Mouse (Mus musculus) midbrain, embryonic 11.5 days (tissue): ENCODE results near the gene Fras1. TPM values are rescaled to one million over a fixed set of nuclear protein-coding genes. Genes with fewer than 3 reads are reported as not detected.

Source experiments
- ATAC-seq: fragments of 200-750 bp; cut with Nextera tagmentation; 2 replicates; pipeline ENCODE4 v1.8.0; 2017; ENCODE audit warnings: moderate TSS enrichment, moderate library complexity; ENCODE audit not compliant: low FRiP score
- DNase-seq: peaks from one replicate; pipeline ENCODE4 v3.0.0; 2015; ENCODE audit warnings: low spot score; ENCODE audit errors: missing footprints
- H3K27ac ChIP-seq: fragments of 300-500 bp; sonication (generic); 2 replicates; pipeline ENCODE4 v1.5.1; 2014; ENCODE audit warnings: low read depth, low read length
- H3K27me3 ChIP-seq: fragments of 300-500 bp; sonication (generic); 2 replicates; pipeline ENCODE4 v1.6.1; 2014; ENCODE audit warnings: mild to moderate bottlenecking, low read length, moderate library complexity, mixed read lengths; ENCODE audit not compliant: control insufficient read depth, insufficient read depth
- H3K36me3 ChIP-seq: fragments of 300-500 bp; sonication (generic); 2 replicates; pipeline ENCODE4 v1.6.1; 2014; ENCODE audit warnings: mild to moderate bottlenecking, low read length, moderate library complexity, mixed read lengths; ENCODE audit not compliant: control insufficient read depth, insufficient read depth
- H3K4me1 ChIP-seq: fragments of 300-500 bp; sonication (generic); 2 replicates; pipeline ENCODE4 v1.6.1; 2014; ENCODE audit warnings: low read length; ENCODE audit not compliant: control insufficient read depth, insufficient read depth
- H3K4me2 ChIP-seq: fragments of 300-500 bp; sonication (generic); 2 replicates; pipeline ENCODE4 v1.6.1; 2014; ENCODE audit warnings: mild to moderate bottlenecking, moderate library complexity
- H3K4me3 ChIP-seq: fragments of 300-500 bp; sonication (generic); 2 replicates; pipeline ENCODE4 v1.5.1; 2014; ENCODE audit warnings: low read depth, low read length
- H3K9ac ChIP-seq: fragments of 300-500 bp; sonication (generic); 2 replicates; pipeline ENCODE4 v1.6.1; 2014; ENCODE audit warnings: low read length
- H3K9me3 ChIP-seq: fragments of 300-500 bp; sonication (generic); 2 replicates; pipeline ENCODE4 v1.6.1; 2016; ENCODE audit warnings: low read length; ENCODE audit not compliant: control insufficient read depth
- WGBS: fragments of 180-500 bp; shearing (Covaris S2); extraction: QIAGEN DNeasy Blood & Tissue Kit; methylation state at CpG from one replicate; pipeline ENCODE4 v1.1.7; 2014; 5-methylcytosine and 5-hydroxymethylcytosine counted together
- polyA plus RNA-seq: library from polyadenylated mRNA; unstranded; fragments of >200 nt; fragmentation: Nextera tagmentation; extraction: Ambion mirVana; gene quantifications from 2 replicates; pipeline ENCODE4 v1.2.1, GENCODE M21; 2014

Fras1 gene
- polyA plus RNA-seq, 1 experiment from 2014 or later, result 6.2 TPM

DNA sequence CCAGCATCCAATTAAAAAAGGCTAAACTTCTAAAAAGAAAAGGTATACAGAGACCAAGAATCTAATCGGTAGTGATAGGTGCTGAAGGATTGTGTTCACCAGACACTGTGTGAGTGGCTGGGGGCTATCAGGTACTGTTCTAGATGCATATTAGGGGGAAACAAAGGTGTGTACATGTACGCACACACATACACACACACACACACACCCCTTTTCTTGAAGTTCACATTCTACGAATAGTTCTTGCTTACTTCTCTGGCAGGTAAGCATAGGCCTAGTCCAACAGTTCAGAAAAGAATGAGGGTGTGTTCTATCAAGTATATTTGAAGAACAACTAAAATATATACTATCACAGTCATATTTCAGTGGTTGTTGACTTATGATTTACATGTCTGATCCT, 348.9 kb downstream of the Fras1 start:
- DNase-seq (no peak), ATAC-seq (no peak)
- H3K4me1 ChIP-seq, result no peaks in the 10 kb centered on the region
- no peaks in the 10 kb centered on the region for H3K9me3 ChIP-seq
- WGBS, result 66% methylated on average over 3 of the region's 3 CpGs
- H3K27ac ChIP-seq, result no peak overlapping the region
- H3K36me3 ChIP-seq, result no peaks in the 10 kb centered on the region
- no peak overlapping the region for H3K4me3 ChIP-seq
- no peak overlapping the region for H3K4me2 ChIP-seq
- H3K27me3 ChIP-seq, result no peaks in the 10 kb centered on the region
- H3K9ac ChIP-seq, result no peak overlapping the region

DNA sequence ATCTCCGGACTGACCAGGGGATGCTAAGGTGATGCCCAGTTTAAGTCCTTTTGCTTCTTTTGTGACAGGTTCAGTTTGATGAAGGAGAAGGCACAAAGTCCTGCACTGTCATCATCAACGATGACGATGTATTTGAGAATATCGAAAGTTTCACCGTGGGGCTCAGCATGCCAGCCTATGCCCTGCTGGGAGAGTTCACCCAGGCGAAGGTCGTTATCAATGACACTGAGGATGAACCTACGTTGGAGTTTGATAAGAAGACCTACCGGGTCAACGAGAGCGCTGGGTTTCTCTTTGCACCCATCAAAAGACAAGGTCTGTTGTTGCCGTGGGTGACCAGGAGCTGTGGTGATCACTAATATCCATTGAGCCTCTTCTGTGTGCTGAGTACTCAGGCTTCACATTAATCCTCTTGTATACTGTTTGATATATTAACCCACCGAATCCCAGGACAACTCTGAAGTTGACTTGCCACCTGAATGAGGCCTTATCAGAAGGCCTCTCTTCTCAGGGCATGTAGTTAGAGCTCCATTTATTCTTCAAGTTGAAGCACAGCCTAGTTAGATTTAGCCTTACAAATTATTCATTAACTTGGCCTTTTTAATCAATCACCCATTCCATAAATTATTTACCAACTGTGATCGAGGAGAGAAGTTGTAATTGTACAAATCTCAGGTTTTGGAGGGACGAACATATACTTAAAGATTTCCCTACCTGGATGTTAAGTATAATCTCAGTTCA, 365.6 kb downstream of the Fras1 start:
- Histone ChIP-seq H3K27ac (no peak overlapping the region), H3K9me3 (no peaks in the 10 kb centered on the region), H3K4me2 (no peak overlapping the region), H3K4me1 (no peaks in the 10 kb centered on the region), H3K27me3 (no peaks in the 10 kb centered on the region), H3K4me3 (no peak overlapping the region), H3K36me3 (no peaks in the 10 kb centered on the region), H3K9ac (no peak overlapping the region)
- 87% methylated on average over 15 of the region's 15 CpGs for WGBS
- ATAC-seq, result no peak
- no peak for DNase-seq

DNA sequence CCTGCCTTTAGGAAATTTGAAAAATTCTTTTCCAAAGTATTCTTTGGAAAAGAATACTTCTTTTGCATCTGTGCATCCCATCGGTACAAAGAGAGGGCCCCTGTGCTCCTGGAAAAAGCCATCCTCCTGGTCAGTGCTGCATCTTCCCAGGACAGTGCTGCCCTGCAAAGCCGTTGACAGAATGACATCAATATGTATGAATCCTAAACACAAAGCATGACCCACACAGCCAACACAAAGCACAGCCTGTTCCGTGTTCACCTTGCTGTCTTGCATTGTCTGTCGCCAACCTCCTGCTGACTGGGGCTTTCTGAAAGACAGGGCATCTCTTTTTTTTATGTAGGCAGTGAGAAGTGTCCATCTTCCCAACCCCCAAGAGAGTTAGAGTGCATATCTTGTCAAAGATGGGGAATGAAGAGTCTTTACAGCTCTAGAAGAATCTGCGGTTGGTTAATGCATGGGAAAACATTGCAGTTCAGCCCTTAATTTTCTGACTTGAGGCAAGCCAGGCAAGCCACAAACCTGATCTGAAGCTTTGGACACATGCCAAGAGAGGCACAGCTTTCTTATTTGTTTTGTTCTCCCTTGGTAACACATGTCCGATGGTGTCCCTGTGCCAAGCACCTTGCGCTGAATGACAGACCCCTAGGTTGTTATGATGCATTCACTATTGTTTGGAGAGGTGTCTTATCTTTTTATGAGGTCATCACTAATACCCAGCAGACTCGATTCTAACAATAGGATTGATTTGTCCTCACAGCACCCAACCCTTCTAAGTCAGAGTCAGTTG, 373.6 kb downstream of the Fras1 start:
- H3K9me3 ChIP-seq, result no peaks in the 10 kb centered on the region
- ATAC-seq (peak; percentile 75), DNase-seq (no peak)
- H3K4me1 ChIP-seq, result peaks cover 4% of the 10 kb centered on the region
- H3K27ac ChIP-seq, result no peak overlapping the region
- no peaks in the 10 kb centered on the region for H3K36me3 ChIP-seq
- H3K4me2 ChIP-seq, result no peak overlapping the region
- 68% methylated on average over 8 of the region's 8 CpGs for WGBS
- no peak overlapping the region for H3K9ac ChIP-seq
- no peak overlapping the region for H3K4me3 ChIP-seq
- H3K27me3 ChIP-seq, result no peaks in the 10 kb centered on the region

DNA sequence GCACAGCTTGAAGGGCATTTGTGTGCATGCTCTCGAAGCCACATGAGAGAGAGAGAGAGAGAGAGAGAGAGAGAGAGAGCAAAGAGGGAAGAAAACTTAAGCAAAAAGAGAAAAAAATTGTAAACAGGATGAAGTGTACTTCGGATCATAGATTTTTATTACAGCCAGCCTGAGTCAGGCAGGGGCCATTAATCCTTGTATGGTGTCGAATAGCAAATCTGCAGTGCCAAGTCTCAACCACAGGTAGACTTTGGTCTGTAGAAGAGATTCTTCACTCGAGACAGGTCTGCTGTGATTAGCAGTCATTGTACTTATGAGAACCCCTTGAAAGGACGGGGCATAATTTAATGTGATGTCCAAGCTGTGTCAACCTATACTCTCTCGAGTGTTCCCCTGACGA, 383.9 kb downstream of the Fras1 start:
- H3K9ac ChIP-seq, result no peak overlapping the region
- ATAC-seq (no peak), DNase-seq (no peak)
- WGBS, result 89% methylated on average over 7 of the region's 7 CpGs
- no peak overlapping the region for H3K4me3 ChIP-seq
- no peak overlapping the region for H3K4me2 ChIP-seq
- no peaks in the 10 kb centered on the region for H3K27me3 ChIP-seq
- H3K4me1 ChIP-seq, result no peaks in the 10 kb centered on the region
- H3K36me3 ChIP-seq, result no peaks in the 10 kb centered on the region
- H3K9me3 ChIP-seq, result no peaks in the 10 kb centered on the region
- H3K27ac ChIP-seq, result no peak overlapping the region

DNA sequence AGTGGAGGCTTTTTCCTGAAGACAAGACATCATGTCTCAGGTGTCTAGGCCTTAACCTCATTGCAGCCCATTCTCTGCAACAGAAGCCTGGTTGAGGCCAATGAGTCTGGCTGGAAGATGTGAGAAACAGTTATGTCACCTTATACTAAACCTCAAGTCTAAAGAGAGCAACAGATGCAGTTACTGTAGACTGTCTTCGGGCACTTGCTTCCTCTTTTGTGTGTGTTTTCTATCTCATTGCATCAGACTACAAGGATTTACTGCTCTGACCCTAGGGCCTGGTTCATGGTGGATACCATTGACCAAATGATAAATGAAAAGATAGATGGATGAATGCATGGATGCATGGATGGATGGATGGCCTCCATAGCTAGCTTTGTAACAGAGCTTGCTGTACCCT, 388.3 kb downstream of the Fras1 start:
- H3K36me3 ChIP-seq, result no peaks in the 10 kb centered on the region

DNA sequence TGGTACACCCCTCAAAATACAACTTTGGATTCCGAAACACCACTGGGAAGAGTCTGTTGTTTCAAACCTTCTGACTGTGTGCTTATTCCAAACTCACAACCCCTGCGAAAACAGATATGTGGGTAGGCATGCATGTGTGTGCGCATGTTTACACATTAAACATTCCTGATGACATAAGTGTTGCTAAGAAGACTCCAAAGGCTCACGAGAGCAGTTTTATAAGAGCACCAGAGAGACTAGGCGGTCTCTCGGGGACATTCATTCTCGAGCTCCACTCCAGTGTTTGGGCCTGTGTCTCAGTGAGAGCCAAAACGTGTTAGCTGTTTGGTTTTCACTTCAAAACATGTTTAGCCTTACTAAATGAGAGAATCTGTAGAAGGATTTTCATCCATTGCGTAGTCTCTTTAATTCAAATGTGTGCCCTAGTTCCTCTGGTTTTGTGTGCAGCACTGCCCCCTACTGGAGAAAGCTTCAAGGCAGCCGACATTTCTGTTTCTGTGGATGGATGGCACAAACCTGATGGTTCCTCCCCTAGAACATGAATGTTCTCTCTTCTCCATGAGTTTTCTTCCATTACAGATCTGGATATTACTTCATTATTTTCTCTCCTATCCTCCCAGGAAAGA, 395.2 kb downstream of the Fras1 start:
- ATAC-seq (peak; percentile 49; the same call in 1 of the 2 replicates), DNase-seq (peak; percentile 94)
- Histone ChIP-seq H3K9ac (no peak overlapping the region), H3K4me2 (no peak overlapping the region), H3K4me1 (no peaks in the 10 kb centered on the region), H3K4me3 (no peak overlapping the region), H3K27ac (no peak overlapping the region), H3K27me3 (no peaks in the 10 kb centered on the region), H3K9me3 (no peaks in the 10 kb centered on the region), H3K36me3 (no peaks in the 10 kb centered on the region)
- 69% methylated on average over 10 of the region's 10 CpGs for WGBS

More for the DNA sequence above, 388.3 kb downstream of the Fras1 start:
- no peak for ATAC-seq
- Histone ChIP-seq H3K9ac (no peak overlapping the region), H3K4me1 (0 out of 2 replicates have a peak, but pooled peaks cover 4% of the 10 kb centered on the region), H3K27ac (no peak overlapping the region), H3K4me2 (no peak overlapping the region), H3K9me3 (no peaks in the 10 kb centered on the region), H3K27me3 (no peaks in the 10 kb centered on the region), H3K4me3 (no peak overlapping the region)
- no peak for DNase-seq
- 83% methylated on average over 1 of the region's 1 CpGs for WGBS

DNA sequence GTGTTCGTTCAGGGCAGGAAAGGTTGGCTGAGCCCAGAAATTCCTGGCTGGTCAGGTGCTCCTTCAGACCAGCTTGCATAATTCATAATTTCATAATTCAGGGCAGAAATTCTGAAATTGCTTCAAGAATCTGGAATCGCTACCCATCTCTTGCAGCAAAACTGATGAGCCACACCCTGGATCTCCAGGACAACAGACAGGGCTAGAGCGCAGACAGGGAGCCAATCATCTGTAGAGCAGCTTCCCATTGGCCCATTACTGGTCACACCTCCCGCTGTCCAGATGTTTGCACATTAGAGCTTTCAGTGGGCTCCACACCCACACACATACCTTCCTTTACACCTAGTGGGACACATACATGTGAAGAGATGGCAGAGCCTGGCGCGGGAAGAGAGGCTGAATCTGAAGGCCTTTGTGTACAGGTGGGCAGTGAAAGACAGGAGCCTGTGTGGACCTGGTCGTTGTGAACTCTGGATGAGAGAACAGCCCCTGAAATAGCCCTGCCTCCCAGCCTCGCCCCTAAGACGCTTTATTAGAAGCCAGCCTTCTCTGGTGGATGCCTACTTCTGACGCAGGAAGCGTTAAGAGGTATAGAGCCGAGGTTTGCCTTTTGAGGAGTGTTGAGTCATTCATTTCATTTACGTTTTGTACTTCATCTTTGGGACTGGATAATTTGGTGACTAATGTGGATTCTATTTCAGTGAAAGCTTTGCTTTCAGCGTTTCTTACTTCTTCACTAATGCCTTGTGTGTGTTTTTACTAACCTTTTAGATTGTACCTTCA, 409.9 kb downstream of the Fras1 start:
- Histone ChIP-seq H3K36me3 (no peaks in the 10 kb centered on the region), H3K4me3 (no peak overlapping the region), H3K4me2 (no peak overlapping the region), H3K27me3 (no peaks in the 10 kb centered on the region), H3K27ac (no peak overlapping the region), H3K9ac (no peak overlapping the region), H3K9me3 (no peaks in the 10 kb centered on the region), H3K4me1 (no peaks in the 10 kb centered on the region)
- 86% methylated on average over 14 of the region's 14 CpGs for WGBS
- DNase-seq (no peak), ATAC-seq (no peak)

DNA sequence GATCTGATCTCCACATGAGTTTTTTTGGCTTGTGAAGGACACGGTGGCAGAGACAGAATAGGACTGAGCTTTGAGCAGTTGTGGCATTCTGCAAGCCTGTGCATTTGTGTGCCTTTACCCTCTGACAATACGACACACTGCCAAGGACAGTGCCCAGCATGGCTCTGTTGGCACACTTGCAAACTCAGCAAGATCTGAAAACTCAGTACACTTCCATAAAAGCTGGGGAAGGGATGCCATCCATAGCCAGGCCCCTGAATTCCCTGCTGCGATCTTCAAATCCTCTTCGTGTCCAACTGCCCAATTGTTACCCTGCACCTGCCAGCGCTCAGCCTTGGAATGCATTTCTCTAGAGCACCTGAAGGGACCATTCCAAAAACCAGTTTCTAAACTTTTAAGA, 411.3 kb downstream of the Fras1 start:
- H3K4me2 ChIP-seq, result no peak overlapping the region
- no peaks in the 10 kb centered on the region for H3K36me3 ChIP-seq
- no peaks in the 10 kb centered on the region for H3K4me1 ChIP-seq
- no peak overlapping the region for H3K9ac ChIP-seq
- H3K27me3 ChIP-seq, result no peaks in the 10 kb centered on the region
- DNase-seq (no peak), ATAC-seq (no peak)
- H3K4me3 ChIP-seq, result no peak overlapping the region
- WGBS, result 87% methylated on average over 5 of the region's 5 CpGs
- H3K9me3 ChIP-seq, result no peaks in the 10 kb centered on the region
- no peak overlapping the region for H3K27ac ChIP-seq
